Mouse (Mus musculus) liver, postnatal 0 days (tissue): ENCODE data around the gene Ccdc163. TPM values are rescaled to one million over a fixed set of nuclear protein-coding genes. Genes with fewer than 3 reads are reported as not detected.

Source experiments
- ATAC-seq: fragments of 200-750 bp; cut with Nextera tagmentation; 2 replicates; pipeline ENCODE4 v1.8.0; 2017; ENCODE audit warnings: mild to moderate bottlenecking, moderate library complexity
- DNase-seq: peaks from one replicate; pipeline ENCODE4 v3.0.0-alpha.2; 2016
- H3K27ac ChIP-seq: fragments of 300-500 bp; sonication (generic); 2 replicates; pipeline ENCODE4 v1.5.1; 2014; ENCODE audit warnings: antibody characterized with exemption, moderate library complexity, mild to moderate bottlenecking, low read depth
- H3K27me3 ChIP-seq: fragments of 300-500 bp; sonication (generic); 2 replicates; pipeline ENCODE4 v1.6.1; 2014; ENCODE audit warnings: low read length, control low read depth, mixed read lengths; ENCODE audit not compliant: insufficient read depth
- H3K36me3 ChIP-seq: fragments of 300-500 bp; sonication (generic); replicated peaks from 2 replicates; pipeline ENCODE4 v1.6.1; 2014; ENCODE audit warnings: mild to moderate bottlenecking, control low read depth, low read length, moderate library complexity, mixed read lengths; ENCODE audit not compliant: insufficient read depth
- H3K4me1 ChIP-seq: fragments of 300-500 bp; sonication (generic); 2 replicates; pipeline ENCODE4 v1.6.1; 2014; ENCODE audit warnings: antibody characterized with exemption, mild to moderate bottlenecking, control low read depth; ENCODE audit not compliant: insufficient read depth
- H3K4me2 ChIP-seq: fragments of 300-500 bp; sonication (generic); 2 replicates; pipeline ENCODE4 v1.6.1; 2014; ENCODE audit warnings: low read depth, mild to moderate bottlenecking, low read length, moderate library complexity, mixed read lengths
- H3K4me3 ChIP-seq: fragments of 300-500 bp; sonication (generic); 2 replicates; pipeline ENCODE4 v1.5.1; 2014; ENCODE audit warnings: low read depth, low read length
- H3K9ac ChIP-seq: fragments of 300-500 bp; sonication (generic); replicated peaks from 2 replicates; pipeline ENCODE4 v1.6.1; 2014; ENCODE audit warnings: mild to moderate bottlenecking, moderate library complexity
- H3K9me3 ChIP-seq: fragments of 300-500 bp; sonication (generic); 2 replicates; pipeline ENCODE4 v1.6.1; 2016; ENCODE audit warnings: mild to moderate bottlenecking, control low read depth, low read length, mixed read lengths
- CTCF ChIP-seq: sonication (generic); IDR thresholded peaks from 2 replicates; pipeline ENCODE4 v1.5.1; 2016; ENCODE audit warnings: antibody characterized with exemption, low read depth
- EP300 ChIP-seq: IDR thresholded peaks from 2 replicates; pipeline ENCODE4 v1.6.1; 2016; ENCODE audit warnings: antibody characterized with exemption, low read depth, mild to moderate bottlenecking
- WGBS: fragments of 180-500 bp; shearing (Covaris S2); extraction: QIAGEN DNeasy Blood & Tissue Kit; methylation state at CpG from one replicate; pipeline ENCODE4 v1.1.7; 2014; ENCODE audit not compliant: insufficient replicate concordance; 5-methylcytosine and 5-hydroxymethylcytosine counted together
- polyA plus RNA-seq: library from polyadenylated mRNA; unstranded; fragments of >200 nt; fragmentation: Nextera tagmentation; extraction: Ambion mirVana; gene quantifications from 2 replicates; pipeline ENCODE4 v1.2.1, GENCODE M21; 2015

Gene Ccdc163
- polyA plus RNA-seq, 1 experiment from 2014 or later: 6.1 TPM

GRCm38 (mm10) chr4:116738972-116739751 lies 30.9 kb downstream of the Ccdc163 start:
- Histone ChIP-seq H3K27me3 (no peaks in the 10 kb centered on the region), H3K9me3 (no peaks in the 10 kb centered on the region)
- 63% methylated on average over 9 of the region's 9 CpGs for WGBS

GRCm38 (mm10) chr4:116749750-116750149 lies 41.4 kb downstream of the Ccdc163 start:
- H3K9ac ChIP-seq: no peak overlapping the region
- H3K4me3 ChIP-seq: no peak overlapping the region
- no peak overlapping the region for H3K27ac ChIP-seq
- 83% methylated on average over 2 of the region's 2 CpGs for WGBS
- no peak overlapping the region for H3K4me2 ChIP-seq
- no peaks in the 10 kb centered on the region for H3K36me3 ChIP-seq
- H3K27me3 ChIP-seq: no peaks in the 10 kb centered on the region
- ATAC-seq (no peak), DNase-seq (no peak)
- no peaks in the 10 kb centered on the region for H3K4me1 ChIP-seq
- TF ChIP-seq EP300: no peak
- H3K9me3 ChIP-seq: no peaks in the 10 kb centered on the region

More at GRCm38 (mm10) chr4:116738972-116739751, 30.9 kb downstream of the Ccdc163 start:
- no peak for DNase-seq
- H3K36me3 ChIP-seq: no peaks in the 10 kb centered on the region; the same call in 1 of the 2 replicates
- H3K4me1 ChIP-seq: no peaks in the 10 kb centered on the region
- ATAC-seq: no peak
- no peak overlapping the region for H3K4me2 ChIP-seq
- H3K27ac ChIP-seq: no peak overlapping the region
- no peak for TF ChIP-seq EP300
- TF ChIP-seq CTCF: no peak
- no peak overlapping the region for H3K4me3 ChIP-seq
- no peak overlapping the region for H3K9ac ChIP-seq

DNA sequence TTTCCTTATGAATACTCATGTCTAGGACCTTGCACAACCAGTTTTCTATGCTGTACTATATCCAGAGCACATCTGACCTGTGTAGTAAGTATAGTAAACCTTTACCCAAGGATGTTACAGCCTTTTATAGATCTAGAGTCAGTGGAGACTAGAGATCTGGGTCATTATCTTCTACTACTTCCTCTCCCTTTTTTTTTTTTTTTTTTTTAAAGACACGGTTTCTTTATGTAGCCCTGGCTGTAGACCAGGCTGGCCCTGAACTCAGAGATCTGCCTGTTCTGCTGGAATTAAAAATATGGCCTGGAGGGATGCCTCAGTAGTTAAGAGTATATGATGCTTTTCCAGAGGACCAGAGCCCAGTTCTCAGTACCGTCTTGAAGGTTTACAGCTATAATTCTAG lies 53.6 kb downstream of the Ccdc163 start:
- WGBS: 57% methylated on average over 2 of the region's 2 CpGs
- no peaks in the 10 kb centered on the region; the same call in 1 of the 2 replicates for H3K36me3 ChIP-seq
- H3K9ac ChIP-seq: no peak overlapping the region
- no peaks in the 10 kb centered on the region for H3K27me3 ChIP-seq
- ATAC-seq (no peak), DNase-seq (no peak)
- H3K27ac ChIP-seq: no peak overlapping the region
- H3K4me3 ChIP-seq: no peak overlapping the region
- no peak overlapping the region for H3K4me2 ChIP-seq
- no peaks in the 10 kb centered on the region for H3K9me3 ChIP-seq
- TF ChIP-seq EP300 (no peak), CTCF (no peak)
- H3K4me1 ChIP-seq: no peaks in the 10 kb centered on the region

GRCm38 (mm10) chr4:116764001-116764400 lies 55.7 kb downstream of the Ccdc163 start:
- WGBS: 72% methylated on average over 5 of the region's 5 CpGs
- Histone ChIP-seq H3K4me2 (no peak overlapping the region), H3K4me3 (no peak overlapping the region), H3K36me3 (no peaks in the 10 kb centered on the region), H3K9me3 (no peaks in the 10 kb centered on the region), H3K27me3 (no peaks in the 10 kb centered on the region), H3K9ac (no peak overlapping the region), H3K27ac (no peak overlapping the region), H3K4me1 (no peaks in the 10 kb centered on the region)
- DNase-seq: no peak
- no peak for ATAC-seq
- TF ChIP-seq EP300 (no peak), CTCF (no peak)

DNA sequence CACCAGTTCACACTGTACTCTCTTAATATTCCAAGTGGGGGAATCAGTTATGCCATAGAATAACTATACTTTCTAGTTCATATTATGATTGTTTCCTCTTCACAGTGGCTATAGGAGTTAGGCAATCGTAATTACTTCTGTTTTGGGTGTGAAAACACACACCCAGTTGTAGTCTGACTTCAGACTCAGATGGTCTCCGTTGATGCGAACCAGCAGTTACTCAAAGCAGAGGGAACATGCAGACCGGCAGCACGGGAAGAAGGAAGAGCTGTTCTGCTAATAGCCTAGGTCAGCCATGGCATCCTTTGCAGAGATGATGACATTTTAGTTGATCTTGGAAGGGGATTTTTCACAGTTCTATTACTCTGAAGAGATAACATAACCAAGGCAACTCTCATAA lies 60.2 kb downstream of the Ccdc163 start:
- no peaks in the 10 kb centered on the region for H3K9me3 ChIP-seq
- no peaks in the 10 kb centered on the region for H3K27me3 ChIP-seq
- H3K36me3 ChIP-seq: no peaks in the 10 kb centered on the region; the same call in 1 of the 2 replicates
- no peak overlapping the region for H3K9ac ChIP-seq
- DNase-seq (no peak), ATAC-seq (no peak)
- H3K4me1 ChIP-seq: no peaks in the 10 kb centered on the region
- TF ChIP-seq CTCF (no peak), EP300 (no peak)
- no peak overlapping the region for H3K27ac ChIP-seq
- H3K4me2 ChIP-seq: no peak overlapping the region
- WGBS: 66% methylated on average over 5 of the region's 5 CpGs
- no peak overlapping the region for H3K4me3 ChIP-seq

GRCm38 (mm10) chr4:116769060-116769459 lies 60.8 kb downstream of the Ccdc163 start:
- no peak for DNase-seq
- Histone ChIP-seq H3K4me1 (no peaks in the 10 kb centered on the region), H3K9ac (no peak overlapping the region), H3K4me3 (no peak overlapping the region), H3K4me2 (no peak overlapping the region), H3K27me3 (no peaks in the 10 kb centered on the region), H3K9me3 (no peaks in the 10 kb centered on the region), H3K36me3 (no peaks in the 10 kb centered on the region; the same call in 1 of the 2 replicates), H3K27ac (no peak overlapping the region)
- ATAC-seq: no peak
- no peak for TF ChIP-seq CTCF
- TF ChIP-seq EP300: no peak
